Mouse (Mus musculus) forebrain, embryonic 12.5 days (tissue): Measurements from ENCODE around the gene Cacnb1. TPM values are rescaled to one million over a fixed set of nuclear protein-coding genes. Genes with fewer than 3 reads are reported as not detected.

ENCODE experiments used
- ATAC-seq: fragments of 200-750 bp; cut with Nextera tagmentation; 2 replicates; pipeline ENCODE4 v1.8.0; 2017; ENCODE audit warnings: moderate TSS enrichment; ENCODE audit not compliant: low FRiP score
- H3K27ac ChIP-seq: fragments of 300-500 bp; sonication (generic); 2 replicates; pipeline ENCODE4 v1.5.1; 2016; ENCODE audit warnings: mild to moderate bottlenecking
- H3K27me3 ChIP-seq: fragments of 300-500 bp; sonication (generic); 2 replicates; pipeline ENCODE4 v1.6.1; 2016; ENCODE audit warnings: mild to moderate bottlenecking
- H3K36me3 ChIP-seq: fragments of 300-500 bp; sonication (generic); replicated peaks from 2 replicates; pipeline ENCODE4 v1.6.1; 2016; ENCODE audit warnings: mild to moderate bottlenecking
- H3K4me1 ChIP-seq: fragments of 300-500 bp; sonication (generic); 2 replicates; pipeline ENCODE4 v1.6.1; 2016
- H3K4me2 ChIP-seq: fragments of 300-500 bp; sonication (generic); 2 replicates; pipeline ENCODE4 v1.6.1; 2016; ENCODE audit warnings: mild to moderate bottlenecking, moderate library complexity
- H3K4me3 ChIP-seq: fragments of 300-500 bp; sonication (generic); replicated peaks from 2 replicates; pipeline ENCODE4 v1.5.1; 2016; ENCODE audit warnings: mild to moderate bottlenecking
- H3K9ac ChIP-seq: fragments of 300-500 bp; sonication (generic); 2 replicates; pipeline ENCODE4 v1.6.1; 2016; ENCODE audit warnings: mild to moderate bottlenecking
- H3K9me3 ChIP-seq: fragments of 300-500 bp; sonication (generic); 2 replicates; pipeline ENCODE4 v1.6.1; 2016
- WGBS: fragments of 180-500 bp; shearing (Covaris S2); methylation state at CpG from one replicate; pipeline ENCODE4 v1.1.7; 2016; 5-methylcytosine and 5-hydroxymethylcytosine counted together
- microRNA-seq: library from miRNA; unstranded; fragments of <30 nt; microRNA quantifications from one replicate; pipeline ENCODE4, GENCODE M21; 2017
- polyA plus RNA-seq: library from polyadenylated mRNA; unstranded; fragments of >200 nt; fragmentation: Nextera tagmentation; extraction: Ambion mirVana; gene quantifications from 2 replicates; pipeline ENCODE4 v1.2.1, GENCODE M21; 2016

Cacnb1 gene
- polyA plus RNA-seq, 1 experiment from 2014 or later: 22.5 TPM

DNA sequence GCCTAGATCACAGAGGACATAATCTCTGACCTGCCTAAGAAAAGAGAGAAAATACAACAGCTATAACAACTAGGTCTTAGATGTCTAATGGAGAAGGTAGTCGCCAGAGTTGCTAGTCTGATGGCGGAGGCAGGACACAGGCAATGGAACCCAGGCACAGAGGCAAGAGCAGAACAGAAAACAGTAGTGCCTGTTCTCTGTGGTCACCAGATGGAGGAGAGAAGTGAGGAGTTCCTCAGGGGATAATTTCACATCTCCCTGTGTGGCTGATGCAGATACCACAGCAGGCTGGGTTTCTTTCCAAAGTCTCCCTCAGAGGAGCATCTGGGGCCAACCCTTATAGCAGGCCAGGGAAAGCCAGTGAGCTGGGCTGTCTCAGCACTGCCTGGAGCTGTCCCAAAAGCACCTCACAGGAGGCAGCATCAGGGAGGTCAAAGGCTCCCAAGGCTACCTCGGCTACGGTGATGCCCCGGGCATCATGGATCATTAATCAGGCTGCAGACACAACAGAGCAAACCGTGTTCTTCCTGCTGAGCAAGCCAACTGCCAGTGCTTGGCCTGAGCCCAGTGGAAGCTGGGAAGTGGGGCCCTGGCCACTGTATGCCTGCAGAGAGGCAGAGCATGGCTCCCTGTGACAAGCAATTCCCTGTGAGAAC is 65.8 kb downstream of the Cacnb1 start:
- no peaks in the 10 kb centered on the region for H3K36me3 ChIP-seq
- H3K9ac ChIP-seq: no peak overlapping the region
- no peak for ATAC-seq

DNA sequence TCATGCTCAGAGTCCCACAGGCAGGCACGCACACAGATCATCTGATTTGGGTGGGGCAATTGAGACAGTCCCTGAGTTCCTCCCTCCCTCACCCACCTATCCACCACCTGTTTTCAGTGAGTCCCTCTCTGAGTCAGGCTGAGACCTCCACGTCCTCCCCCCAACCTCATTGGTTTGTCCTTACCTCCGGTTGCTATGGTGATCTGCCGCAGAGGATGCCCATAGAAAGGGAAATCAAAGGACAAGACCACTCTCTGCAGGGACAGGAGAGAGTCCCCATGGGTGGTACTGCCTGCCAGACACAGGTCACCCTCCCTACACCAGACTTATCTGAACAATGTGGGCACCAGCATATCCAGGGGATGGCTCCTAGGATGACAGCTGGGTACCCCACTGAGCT is 66.9 kb downstream of the Cacnb1 start:
- H3K9ac ChIP-seq: 0 out of 2 replicates have a peak overlapping the region, but pooled peaks have one; percentile 7
- no peak overlapping the region for H3K27ac ChIP-seq
- 30% methylated on average over 4 of the region's 4 CpGs for WGBS
- no peaks in the 10 kb centered on the region for H3K9me3 ChIP-seq
- no peaks in the 10 kb centered on the region for H3K27me3 ChIP-seq
- no peak overlapping the region for H3K4me3 ChIP-seq
- ATAC-seq: no peak
- no peaks in the 10 kb centered on the region for H3K36me3 ChIP-seq
- H3K4me2 ChIP-seq: no peak overlapping the region
- H3K4me1 ChIP-seq: peaks cover 18% of the 10 kb centered on the region

More for the DNA sequence above, 65.8 kb downstream of the Cacnb1 start:
- WGBS: 68% methylated on average over 6 of the region's 6 CpGs
- no peak overlapping the region for H3K4me3 ChIP-seq
- no peak overlapping the region for H3K27ac ChIP-seq
- H3K9me3 ChIP-seq: no peaks in the 10 kb centered on the region
- H3K4me1 ChIP-seq: peaks cover 18% of the 10 kb centered on the region
- no peaks in the 10 kb centered on the region for H3K27me3 ChIP-seq
- H3K4me2 ChIP-seq: no peak overlapping the region

DNA sequence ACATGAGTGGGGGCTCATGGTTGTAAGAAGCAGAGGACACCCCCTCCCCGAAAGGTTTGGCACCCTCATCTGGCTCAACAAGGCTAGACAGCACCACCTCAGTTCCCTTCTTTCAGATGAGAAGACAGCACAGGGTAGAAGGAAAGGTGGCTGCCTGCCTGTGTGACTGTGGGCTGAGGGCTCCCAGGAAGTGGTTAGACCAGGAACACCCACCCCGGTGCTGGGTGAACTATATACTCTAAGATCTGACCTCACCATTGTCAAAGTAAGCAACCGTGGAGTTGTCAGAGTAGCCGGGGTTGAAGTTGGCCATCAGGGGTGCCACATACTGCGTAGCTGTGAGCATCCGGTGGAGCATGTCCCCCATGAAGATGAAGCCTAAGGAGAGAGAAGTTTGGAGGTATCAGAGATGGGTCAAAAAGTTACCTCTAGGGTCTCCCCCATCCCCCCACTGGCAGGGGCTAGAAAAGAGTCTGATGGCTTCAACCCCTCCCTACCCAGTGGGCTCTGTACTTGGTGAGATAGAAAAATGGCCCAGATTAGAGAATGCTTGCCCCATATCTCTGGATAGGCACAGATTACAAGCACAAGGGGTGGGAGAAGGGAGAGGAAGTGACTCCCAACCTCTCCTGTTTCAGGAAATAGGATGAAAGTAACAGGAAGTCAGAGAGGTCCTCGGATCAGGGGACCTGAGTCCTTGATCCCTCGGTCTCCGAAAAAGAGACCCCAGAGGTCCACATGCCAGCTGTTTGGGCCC is 67.5 kb downstream of the Cacnb1 start:
- no peak for ATAC-seq
- Histone ChIP-seq H3K4me3 (no peak overlapping the region), H3K27ac (no peak overlapping the region), H3K27me3 (no peaks in the 10 kb centered on the region), H3K9ac (no peak overlapping the region), H3K4me1 (peaks cover 22% of the 10 kb centered on the region), H3K9me3 (no peaks in the 10 kb centered on the region), H3K36me3 (no peaks in the 10 kb centered on the region), H3K4me2 (no peak overlapping the region)
- 83% methylated on average over 9 of the region's 9 CpGs for WGBS

DNA sequence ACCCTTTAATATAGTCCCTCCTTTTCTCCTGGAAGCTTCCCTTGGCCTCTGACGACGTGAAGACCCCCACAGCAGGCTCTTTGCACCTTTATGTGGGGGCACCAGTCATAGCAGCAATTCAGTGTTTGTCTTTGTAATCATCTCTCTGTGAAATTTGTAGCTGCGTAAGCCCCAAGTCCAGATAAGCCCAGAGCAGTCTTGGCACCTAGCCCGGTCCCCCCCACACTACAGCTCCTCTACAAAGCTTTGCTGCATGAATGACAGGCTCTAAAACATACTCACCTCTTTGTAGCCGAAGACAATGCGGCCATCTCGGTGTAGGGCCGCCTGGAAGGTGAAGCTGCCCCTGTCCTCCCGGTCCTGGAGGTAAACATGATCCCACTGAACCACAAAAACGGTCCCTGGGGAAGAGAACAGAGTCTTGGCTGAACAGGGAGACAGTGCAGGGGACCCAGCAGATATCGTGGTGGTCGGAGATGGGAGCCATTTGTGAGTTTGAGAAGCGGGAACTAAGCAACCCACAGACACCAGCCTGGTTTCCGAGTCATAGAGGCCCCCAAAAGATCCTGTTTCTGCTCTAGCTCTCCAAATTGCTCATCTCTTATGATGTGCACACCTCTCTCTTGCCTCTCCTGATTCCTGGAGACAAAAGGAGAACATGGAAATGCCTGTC is 68.2 kb downstream of the Cacnb1 start:
- H3K27me3 ChIP-seq: no peaks in the 10 kb centered on the region
- H3K9ac ChIP-seq: no peak overlapping the region
- 78% methylated on average over 14 of the region's 14 CpGs for WGBS
- peaks cover 28% of the 10 kb centered on the region for H3K4me1 ChIP-seq
- no peak for ATAC-seq
- H3K36me3 ChIP-seq: no peaks in the 10 kb centered on the region
- H3K4me3 ChIP-seq: no peak overlapping the region
- no peaks in the 10 kb centered on the region for H3K9me3 ChIP-seq
- no peak overlapping the region for H3K4me2 ChIP-seq
- H3K27ac ChIP-seq: no peak overlapping the region

DNA sequence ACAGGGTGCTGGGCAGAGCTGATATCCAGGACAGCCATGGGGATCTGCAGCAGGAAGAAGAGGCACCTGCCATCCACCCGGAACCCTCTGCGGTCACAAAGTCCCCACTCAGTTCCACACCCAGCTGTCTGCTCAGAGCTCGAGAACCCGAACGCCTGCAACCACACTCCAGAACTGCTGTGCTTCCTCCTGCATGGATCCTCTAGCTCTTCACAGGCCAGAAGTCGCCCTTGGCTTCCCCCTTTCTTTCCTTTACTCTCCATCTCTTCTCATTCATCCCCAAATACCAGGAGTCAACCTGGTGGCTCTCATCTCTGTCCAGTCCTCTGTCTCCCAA is 68.9 kb downstream of the Cacnb1 start:
- Histone ChIP-seq H3K9ac (no peak overlapping the region), H3K4me3 (no peak overlapping the region), H3K4me2 (no peak overlapping the region), H3K27ac (no peak overlapping the region), H3K36me3 (no peaks in the 10 kb centered on the region), H3K9me3 (no peaks in the 10 kb centered on the region), H3K4me1 (peaks cover 25% of the 10 kb centered on the region), H3K27me3 (no peaks in the 10 kb centered on the region)
- WGBS: 87% methylated on average over 6 of the region's 6 CpGs
- no peak for ATAC-seq

DNA sequence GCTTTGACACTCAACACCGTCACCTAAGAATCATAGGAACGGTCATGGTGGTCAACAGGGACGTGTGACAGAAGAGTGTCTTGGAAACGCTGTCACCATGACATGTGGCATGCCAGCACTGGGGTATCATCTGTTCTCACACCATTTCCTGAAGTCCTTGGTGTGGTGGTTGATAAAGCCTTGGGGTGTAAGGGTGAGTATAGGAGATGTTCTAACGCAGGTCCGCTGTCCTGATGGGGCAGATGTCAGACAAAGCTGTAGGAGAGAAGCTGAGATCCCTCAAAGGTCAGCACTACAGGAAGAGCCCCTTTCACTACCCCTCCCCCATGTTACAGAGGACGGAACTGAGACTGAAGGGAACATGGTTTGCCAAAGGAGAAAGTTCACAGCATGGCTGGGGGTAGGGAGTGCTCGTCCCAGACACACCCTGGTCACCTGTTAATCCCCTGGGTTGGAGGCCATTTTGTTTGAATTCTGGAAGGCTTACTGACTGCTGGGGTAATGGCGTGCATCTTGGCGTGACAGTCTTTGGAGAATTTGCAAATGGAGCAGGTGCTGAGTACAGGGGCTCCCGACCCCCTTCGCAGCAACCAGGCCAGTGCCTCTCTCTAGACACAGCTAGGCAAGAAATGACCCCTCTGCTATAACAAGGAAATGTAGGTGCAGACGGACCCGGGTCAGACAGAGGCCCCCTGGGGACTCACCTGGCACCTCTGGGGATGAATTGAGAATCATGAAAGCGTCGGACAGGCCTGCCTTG is 69.5 kb downstream of the Cacnb1 start:
- peaks cover 25% of the 10 kb centered on the region for H3K4me1 ChIP-seq
- H3K4me2 ChIP-seq: no peak overlapping the region
- no peaks in the 10 kb centered on the region for H3K36me3 ChIP-seq
- H3K27me3 ChIP-seq: no peaks in the 10 kb centered on the region
- H3K4me3 ChIP-seq: no peak overlapping the region
- H3K9ac ChIP-seq: no peak overlapping the region
- H3K27ac ChIP-seq: no peak overlapping the region
- WGBS: 89% methylated on average over 16 of the region's 16 CpGs
- no peaks in the 10 kb centered on the region for H3K9me3 ChIP-seq
- no peak for ATAC-seq

DNA sequence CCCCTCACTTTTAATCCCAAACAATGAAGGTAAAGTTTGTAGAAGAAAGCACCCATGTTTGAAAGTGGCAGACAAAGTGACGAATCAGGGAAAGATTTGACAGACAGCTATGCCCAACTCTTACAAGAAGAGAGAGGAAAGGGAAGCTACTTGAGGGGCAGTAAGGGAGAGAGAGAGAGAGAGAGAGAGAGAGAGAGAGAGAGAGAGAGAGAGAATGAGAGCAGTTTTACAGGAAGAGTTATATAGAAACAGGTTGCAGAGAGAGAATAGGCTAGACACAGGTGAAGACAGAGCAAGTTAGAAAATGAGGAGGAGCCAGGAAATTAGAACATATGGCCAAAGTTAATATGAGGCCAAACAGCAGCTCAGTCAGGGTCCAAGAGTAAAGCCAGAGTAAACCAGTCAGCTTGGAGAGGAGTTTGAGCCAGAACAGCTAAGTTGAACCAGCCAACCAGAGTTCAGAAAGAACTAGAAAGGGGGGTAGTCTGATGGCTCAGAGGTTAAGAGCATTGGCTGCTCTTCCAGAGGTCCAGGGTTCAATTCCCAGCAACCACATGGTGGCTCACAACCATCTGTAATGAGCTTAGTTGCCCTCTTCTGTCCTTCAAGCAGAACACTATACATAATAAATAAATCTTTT is 70.3 kb downstream of the Cacnb1 start:
- no peaks in the 10 kb centered on the region for H3K27me3 ChIP-seq
- no peak overlapping the region for H3K9ac ChIP-seq
- H3K4me1 ChIP-seq: peaks cover 25% of the 10 kb centered on the region
- no peak overlapping the region for H3K27ac ChIP-seq
- ATAC-seq: no peak
- no peak overlapping the region for H3K4me3 ChIP-seq
- H3K36me3 ChIP-seq: no peaks in the 10 kb centered on the region
- H3K4me2 ChIP-seq: no peak overlapping the region
- 78% methylated on average over 1 of the region's 1 CpGs for WGBS
- no peaks in the 10 kb centered on the region for H3K9me3 ChIP-seq

Small RNAs within 50 kb of the gene (microRNA-seq; reads per million reads assigned to microRNA genes)
- not detected for gene Gm27597

Other genes with a start within 250 kb of the Cacnb1 start
- 0.55 and 1.0 TPM in 2 replicates for gene 1700001P01Rik, start 247.1 kb downstream of the Cacnb1 start, polyA plus RNA-seq
- 392 and 426 TPM in 2 replicates for gene Rpl23, start 240.6 kb downstream of the Cacnb1 start, polyA plus RNA-seq
- 103 and 109 TPM in 2 replicates for gene Lasp1, start 224.0 kb downstream of the Cacnb1 start, polyA plus RNA-seq
- 15.1 and 17.0 TPM in 2 replicates for gene B230217C12Rik, start 182.3 kb downstream of the Cacnb1 start, polyA plus RNA-seq
- gene Fbxo47, start 138.9 kb downstream of the Cacnb1 start, polyA plus RNA-seq: 0.60 and 0.91 TPM in 2 replicates
- gene Plxdc1, start 36.6 kb downstream of the Cacnb1 start, polyA plus RNA-seq: 0.22 and 0.33 TPM in 2 replicates
- 7.0 and 7.8 TPM in 2 replicates for gene Arl5c, start 26.9 kb downstream of the Cacnb1 start, polyA plus RNA-seq
- gene Rpl19, start 3.7 kb upstream of the Cacnb1 start, polyA plus RNA-seq: 737 and 747 TPM in 2 replicates
- 1.6 TPM in 2 replicates for gene Stac2, start 30.4 kb upstream of the Cacnb1 start, polyA plus RNA-seq
- 29.5 and 29.9 TPM in 2 replicates for gene Fbxl20, start 127.4 kb upstream of the Cacnb1 start, polyA plus RNA-seq
- gene Med1, start 170.3 kb upstream of the Cacnb1 start, polyA plus RNA-seq: 68.7 and 79.9 TPM in 2 replicates
- gene Cdk12, start 180.0 kb upstream of the Cacnb1 start, polyA plus RNA-seq: 17.9 and 20.0 TPM in 2 replicates